11 mouse cellular contexts compared by ENCODE assay signal in genomic region chr9:21977331-21977730, GRCm38 (mm10).
"Had no signal": no experiment of that assay in that cellular context is flagged by ENCODE, and none has a peak within 500 bp of the region (broad histone marks: within the 10 kb centered on the region; RNA-seq: fewer than 3 reads in every experiment).

No protein-coding gene starts in this region.

- ATAC-seq: lung, postnatal 0 days; midbrain, embryonic 13.5 days had no signal

- H3K4me1 ChIP-seq: limb, embryonic 13.5 days; midbrain, embryonic 13.5 days had no signal

- H3K27ac ChIP-seq: kidney, postnatal 0 days; limb, embryonic 13.5 days; liver, embryonic 14.5 days; midbrain, embryonic 13.5 days had no signal

- H3K9me3 ChIP-seq: limb, embryonic 13.5 days; midbrain, embryonic 13.5 days had no signal

- H3K4me2 ChIP-seq: limb, embryonic 13.5 days; midbrain, embryonic 13.5 days had no signal

- H3K9ac ChIP-seq: limb, embryonic 13.5 days; liver, embryonic 14.5 days; midbrain, embryonic 13.5 days had no signal

- DNase-seq: layer of hippocampus, adult 9-11 months; layer of hippocampus, postnatal 36 days; lung, adult 18-20 months; right cerebral cortex, adult 18-20 months; right cerebral cortex, postnatal 4 days; thymus, adult 18-20 months had no signal

- H3K4me3 ChIP-seq: limb, embryonic 13.5 days; midbrain, embryonic 13.5 days had no signal

- H3K27me3 ChIP-seq: limb, embryonic 13.5 days; midbrain, embryonic 13.5 days had no signal

- H3K36me3 ChIP-seq: limb, embryonic 13.5 days; midbrain, embryonic 13.5 days had no signal
